Mouse (Mus musculus): ENCODE data around the gene Gm10037. TPM values are rescaled to one million over a fixed set of nuclear protein-coding genes. Genes with fewer than 3 reads are reported as not detected.
"Not testable (repeated sequence)": the region's sequence is repeated elsewhere in the genome, so short reads cannot be mapped to it uniquely, and the experiment has no call there.

The Gm10037 gene
- polyA plus RNA-seq, 1 experiment = 1.6 TPM

DNA sequence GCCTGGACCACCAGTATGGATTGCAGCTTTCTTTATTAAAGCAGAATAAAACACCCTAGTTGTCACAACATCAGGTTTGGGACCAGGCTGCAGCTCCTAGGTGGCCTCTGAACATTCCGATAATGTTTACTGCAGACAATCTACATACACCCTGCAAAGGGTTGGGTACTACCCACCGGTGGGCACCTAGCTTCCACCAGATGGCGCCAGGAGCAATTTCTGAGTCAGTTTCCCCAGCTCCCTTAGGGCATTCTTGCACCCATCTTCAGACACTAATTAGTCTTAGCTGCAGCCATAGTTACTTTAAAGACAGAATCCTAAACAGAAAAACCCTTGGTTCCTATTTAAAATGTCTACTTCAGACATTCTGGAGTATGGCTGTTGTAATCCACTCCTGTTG, 37.0 kb downstream of the Gm10037 start:
- Histone ChIP-seq H3K4me1 (ENCODE audit: control insufficient read depth, insufficient read depth, low read length) (no peaks in the 10 kb centered on the region), H3K4me3 (ENCODE audit: insufficient read depth, low read length) (no peak overlapping the region), H3K27ac (ENCODE audit: insufficient read depth, low read length) (no peak overlapping the region)
- no peak for TF ChIP-seq CTCF (IDR thresholded peaks at IDR 0.05; ENCODE audit: borderline replicate concordance, insufficient read depth, low read length)
- no peak for TF ChIP-seq POLR2A (IDR thresholded peaks at IDR 0.05; ENCODE audit: low read depth, low read length)

DNA sequence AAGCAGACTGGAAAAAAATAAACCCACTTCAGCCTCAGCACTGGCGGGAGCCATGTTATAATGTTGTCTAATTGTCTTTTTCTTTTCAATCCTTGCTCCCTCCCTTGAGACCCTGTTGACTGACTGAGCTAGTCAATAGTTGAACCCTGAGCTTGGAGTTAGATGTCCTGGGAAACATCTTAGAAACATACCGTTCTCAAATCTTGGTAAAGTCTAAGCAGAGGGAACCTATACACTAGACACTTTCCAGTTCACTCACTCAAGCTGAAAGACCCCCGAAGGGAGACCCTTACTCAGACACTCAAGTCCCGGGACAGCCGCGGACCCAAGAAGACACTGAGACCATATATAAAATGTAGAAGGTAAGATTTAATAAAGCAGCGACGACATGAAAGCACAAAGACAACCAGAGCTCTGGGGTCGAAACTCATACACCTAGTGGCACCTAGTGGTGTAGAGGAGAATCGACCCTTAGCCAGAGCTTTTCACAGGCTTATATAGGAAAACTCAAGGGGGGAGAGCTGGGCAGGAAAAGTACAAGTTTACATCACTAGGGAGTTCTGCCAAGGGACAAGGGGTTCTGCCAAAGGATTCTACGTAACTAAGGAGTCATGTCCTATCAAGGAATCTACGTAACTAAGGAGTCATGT, 45.3 kb downstream of the Gm10037 start:
- not testable (repeated sequence) for H3K27ac ChIP-seq (ENCODE audit: insufficient read depth, low read length); H3K4me1 ChIP-seq (ENCODE audit: control insufficient read depth, insufficient read depth, low read length); H3K4me3 ChIP-seq (ENCODE audit: insufficient read depth, low read length)

DNA sequence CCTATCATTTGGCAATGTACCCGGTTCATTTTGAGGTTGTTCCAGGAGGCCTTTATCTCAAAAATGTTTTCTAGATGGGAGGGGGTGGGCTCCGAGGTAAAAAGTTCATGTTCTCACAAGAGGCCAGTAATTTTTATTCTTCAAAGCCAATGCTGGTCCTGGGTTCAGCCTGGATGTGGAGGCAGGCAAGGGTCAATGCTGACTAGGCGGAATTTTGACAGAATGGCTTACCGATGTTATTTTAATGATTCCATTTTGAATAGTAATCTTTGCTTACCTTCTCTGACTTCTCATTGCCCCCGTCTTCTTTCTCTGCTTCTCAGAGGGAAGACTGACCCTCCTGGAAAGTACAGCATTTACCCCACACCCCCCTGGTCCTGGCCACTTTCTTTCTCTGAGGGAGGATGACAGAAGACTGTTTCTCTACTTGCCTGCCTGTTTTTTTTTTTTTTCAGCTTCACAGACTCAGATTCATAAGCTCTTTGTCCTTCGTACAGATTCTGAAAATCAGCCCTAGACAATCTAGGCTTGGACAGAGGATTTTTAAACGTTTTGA, 45.9 kb downstream of the Gm10037 start:
- Histone ChIP-seq H3K27ac (ENCODE audit: insufficient read depth, low read length) (no peak overlapping the region), H3K4me3 (ENCODE audit: insufficient read depth, low read length) (no peak overlapping the region), H3K4me1 (ENCODE audit: control insufficient read depth, insufficient read depth, low read length) (no peaks in the 10 kb centered on the region)
- TF ChIP-seq POLR2A (IDR thresholded peaks at IDR 0.05; ENCODE audit: low read depth, low read length) (no peak), CTCF (IDR thresholded peaks at IDR 0.05; ENCODE audit: borderline replicate concordance, insufficient read depth, low read length) (no peak)

GRCm38 (mm10) chr13:67883966-67884365, 53.1 kb downstream of the Gm10037 start:
- no peaks in the 10 kb centered on the region for H3K4me1 ChIP-seq (ENCODE audit: control insufficient read depth, insufficient read depth, low read length)
- no peak overlapping the region for H3K27ac ChIP-seq (ENCODE audit: insufficient read depth, low read length)
- H3K4me3 ChIP-seq (ENCODE audit: insufficient read depth, low read length) = no peak overlapping the region
- no peak for TF ChIP-seq CTCF (IDR thresholded peaks at IDR 0.05; ENCODE audit: borderline replicate concordance, insufficient read depth, low read length)
- no peak for TF ChIP-seq POLR2A (IDR thresholded peaks at IDR 0.05; ENCODE audit: low read depth, low read length)

Other genes starting within 250 kb of the Gm10037 start
- gene Zfp729b, start 221.4 kb upstream of the Gm10037 start, polyA plus RNA-seq (2011; ENCODE audit: insufficient read length, low read depth, missing spikeins) = 6.1 and 7.0 TPM in 2 replicates
- 5.6 and 6.6 TPM in 2 replicates for gene Gm49345, start 193.3 kb upstream of the Gm10037 start, polyA plus RNA-seq (2011; ENCODE audit: insufficient read length, low read depth, missing spikeins)
- 7.0 and 10.7 TPM in 2 replicates for gene Zfp729a, start 193.3 kb upstream of the Gm10037 start, polyA plus RNA-seq (2011; ENCODE audit: insufficient read length, low read depth, missing spikeins)
- 15.3 and 15.9 TPM in 2 replicates for gene Zfp738, start 144.0 kb upstream of the Gm10037 start, polyA plus RNA-seq (2011; ENCODE audit: insufficient read length, low read depth, missing spikeins)
- 9.6 and 15.8 TPM in 2 replicates for gene Zfp65, start 101.9 kb upstream of the Gm10037 start, polyA plus RNA-seq (2011; ENCODE audit: insufficient read length, low read depth, missing spikeins)
- gene Zfp85, start 75.9 kb upstream of the Gm10037 start, polyA plus RNA-seq (2011; ENCODE audit: insufficient read length, low read depth, missing spikeins) = 3.6 and 4.2 TPM in 2 replicates
- 1.8 and 2.5 TPM in 2 replicates for gene Zfp493, start 51.4 kb upstream of the Gm10037 start, polyA plus RNA-seq (2011; ENCODE audit: insufficient read length, low read depth, missing spikeins)
- gene Zfp273, start 17.4 kb upstream of the Gm10037 start, polyA plus RNA-seq (2011; ENCODE audit: insufficient read length, low read depth, missing spikeins) = 2.8 and 2.9 TPM in 2 replicates
- not detected in 2 replicates for gene BC048507, start 32.2 kb downstream of the Gm10037 start, polyA plus RNA-seq (2011; ENCODE audit: insufficient read length, low read depth, missing spikeins)